Mouse (Mus musculus) liver, adult 2 months (tissue): ENCODE measurements at regions not wholly inside any gene's neighbourhood (a gene's known extent, or its start where the extent isn't known, plus 50 kb on each side); places are given as distances from the start of the nearest gene placed in this dataset.
"Not testable (repeated sequence)": the region's sequence is repeated elsewhere in the genome, so short reads cannot be mapped to it uniquely, and the experiment has no call there.

Experiments
- CTCF ChIP-seq: fragments of 200-500 bp; IDR thresholded peaks from 2 replicates; pipeline ENCODE4 v1.5.1; 2011; ENCODE audit warnings: low read depth, low read length, control low read depth
- POLR2A ChIP-seq: fragments of 200-500 bp; IDR thresholded peaks from 2 replicates; pipeline ENCODE4 v1.6.1; 2011; ENCODE audit warnings: low read length, control low read depth; ENCODE audit not compliant: insufficient read depth; ENCODE audit errors: extremely low read depth

- peak; percentile 25; the same call in 1 of the 2 replicates for TF ChIP-seq CTCF
- not testable (repeated sequence) for TF ChIP-seq POLR2A
Measured at GRCm38 (mm10) chr9:120235054-120235453, 66.3 kb upstream of the Myrip start.
